Mouse (Mus musculus): ENCODE measurements around the gene Acvr1. TPM values are rescaled to one million over a fixed set of nuclear protein-coding genes. Genes with fewer than 3 reads are reported as not detected.

Acvr1 gene
- polyA plus RNA-seq, 1 experiment: 18.7 TPM

DNA sequence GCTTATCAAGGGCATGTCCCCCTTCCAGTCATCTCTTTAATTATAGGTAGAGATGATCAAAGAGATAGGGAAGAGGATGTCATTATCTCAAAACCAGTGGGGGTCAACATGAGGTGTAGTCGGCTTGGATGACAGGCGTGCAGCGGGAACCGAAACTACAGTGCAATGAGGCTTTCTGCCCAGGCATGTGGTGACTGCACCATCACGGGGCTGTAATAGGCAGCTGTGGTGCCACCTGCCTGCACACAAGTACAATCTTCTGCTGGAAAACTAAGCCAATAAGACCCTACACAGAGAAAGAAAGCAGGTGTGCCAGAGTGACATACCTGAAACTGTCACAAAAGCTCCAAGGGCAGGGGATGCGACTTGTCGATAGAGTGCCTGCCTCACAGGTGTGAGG lies 96.7 kb downstream of the Acvr1 start:
- 80% methylated on average over 7 of the region's 7 CpGs for WGBS
- no peak for DNase-seq
- no peak overlapping the region for H3K27ac ChIP-seq (ENCODE audit: insufficient read depth, low read length)
- no peak for TF ChIP-seq CTCF (IDR thresholded peaks at IDR 0.05; ENCODE audit: borderline replicate concordance, insufficient read depth, low read depth, low read length)
- TF ChIP-seq POLR2A (IDR thresholded peaks at IDR 0.05; ENCODE audit: borderline replicate concordance, insufficient read depth, low read length): no peak
- H3K4me3 ChIP-seq (replicated peaks; ENCODE audit: insufficient read depth, low read depth, low read length): no peak overlapping the region
- no peaks in the 10 kb centered on the region for H3K27me3 ChIP-seq (ENCODE audit: control insufficient read depth, insufficient read depth, low read length)
- no peaks in the 10 kb centered on the region for H3K4me1 ChIP-seq (ENCODE audit: control insufficient read depth, insufficient read depth, low read length)

DNA sequence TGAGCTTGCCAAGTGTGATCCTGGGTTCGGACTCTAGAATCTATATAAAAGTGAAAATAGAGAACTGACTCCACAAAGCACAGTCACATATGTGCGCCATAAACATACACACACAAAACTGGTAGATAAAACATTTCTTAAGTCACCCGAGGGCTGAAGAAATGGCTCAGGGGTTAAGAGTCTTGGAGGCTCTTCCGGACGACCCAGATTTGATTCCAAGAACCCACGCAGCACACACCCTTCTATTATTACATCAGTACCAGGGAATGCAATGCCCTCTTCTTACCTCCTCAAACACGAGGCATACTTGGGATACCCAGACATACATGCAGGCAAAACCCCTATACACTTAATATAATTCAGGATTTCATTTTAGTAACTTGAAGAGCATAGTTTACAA lies 97.1 kb downstream of the Acvr1 start, which contains the start of gene Gm17409:
Gene Gm17409, plus strand, starts transcription at position 301 of the 400 bp plus-strand sequence.
- DNase-seq: no peak
- TF ChIP-seq CTCF (IDR thresholded peaks at IDR 0.05; ENCODE audit: borderline replicate concordance, insufficient read depth, low read depth, low read length) (no peak), POLR2A (IDR thresholded peaks at IDR 0.05; ENCODE audit: borderline replicate concordance, insufficient read depth, low read length) (no peak)
- 77% methylated on average over 7 of the region's 7 CpGs for WGBS
- Histone ChIP-seq H3K27ac (ENCODE audit: insufficient read depth, low read length) (no peak within 1 kb of the TSS), H3K4me1 (ENCODE audit: control insufficient read depth, insufficient read depth, low read length) (no peaks in the 10 kb centered on the region), H3K27me3 (ENCODE audit: control insufficient read depth, insufficient read depth, low read length) (no peaks in the 10 kb centered on the region), H3K4me3 (replicated peaks; ENCODE audit: insufficient read depth, low read depth, low read length) (no peak within 1 kb of the TSS)

DNA sequence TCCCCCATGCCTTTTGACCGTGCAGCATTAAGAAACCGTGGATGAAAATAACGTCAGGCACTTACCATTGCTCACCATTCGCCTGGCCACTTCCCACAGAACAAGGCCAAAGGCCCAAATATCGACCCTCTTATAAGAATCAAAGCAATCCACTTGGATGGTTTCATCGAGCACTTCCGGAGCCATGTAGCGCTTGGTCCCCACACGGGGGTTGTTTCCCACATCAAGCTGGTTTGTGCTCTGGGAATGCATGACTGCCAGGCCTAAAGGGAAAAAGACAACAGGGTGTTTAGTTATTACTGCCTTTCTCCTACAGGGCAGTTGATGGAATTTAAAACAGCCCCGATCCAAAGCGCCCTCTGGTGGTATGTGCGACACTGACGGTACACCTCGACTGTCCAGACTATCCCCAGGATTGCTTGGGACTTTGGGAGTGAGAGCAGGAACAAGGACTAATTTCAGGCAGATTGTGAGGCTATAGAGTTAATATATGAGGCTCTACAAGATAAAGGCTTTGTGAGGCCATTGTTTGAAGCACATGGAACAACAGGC lies 108.1 kb downstream of the Acvr1 start:
- 81% methylated on average over 14 of the region's 14 CpGs for WGBS
- H3K4me1 ChIP-seq (ENCODE audit: control insufficient read depth, insufficient read depth, low read length): no peaks in the 10 kb centered on the region; the same call in 1 of the 2 replicates
- peak overlapping the region; percentile 28; the same call in 1 of the 2 replicates for H3K27ac ChIP-seq (ENCODE audit: insufficient read depth, low read length)

DNA sequence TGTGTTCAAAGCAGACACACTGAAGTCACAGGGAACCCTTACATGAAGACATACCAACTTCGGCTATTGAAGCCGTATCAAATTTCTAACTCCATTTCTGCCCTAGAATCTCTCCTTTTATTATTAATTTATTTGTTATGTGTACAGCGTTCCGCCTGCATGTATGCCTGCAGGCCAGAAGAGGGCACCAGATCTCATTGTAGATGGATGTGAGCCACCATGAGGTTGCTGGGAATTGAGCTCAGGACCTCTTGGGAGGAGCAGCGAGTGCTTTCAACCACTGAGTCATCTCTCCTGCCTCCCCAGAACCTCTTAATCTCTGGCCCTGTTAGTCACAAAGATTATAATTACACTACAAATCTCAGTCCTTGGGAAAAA lies 109.5 kb downstream of the Acvr1 start:
- no peaks in the 10 kb centered on the region; the same call in 1 of the 2 replicates for H3K4me1 ChIP-seq (ENCODE audit: control insufficient read depth, insufficient read depth, low read length)
- WGBS: 98% methylated on average over 5 of the region's 5 CpGs
- DNase-seq: no peak
- H3K27me3 ChIP-seq (ENCODE audit: control insufficient read depth, insufficient read depth, low read length): no peaks in the 10 kb centered on the region
- TF ChIP-seq POLR2A (IDR thresholded peaks at IDR 0.05; ENCODE audit: borderline replicate concordance, insufficient read depth, low read length) (no peak), CTCF (IDR thresholded peaks at IDR 0.05; ENCODE audit: borderline replicate concordance, insufficient read depth, low read depth, low read length) (peak; percentile 16; the same call in 1 of the 2 replicates)
- no peak overlapping the region for H3K27ac ChIP-seq (ENCODE audit: insufficient read depth, low read length)
- no peak overlapping the region for H3K4me3 ChIP-seq (replicated peaks; ENCODE audit: insufficient read depth, low read depth, low read length)

More for the DNA sequence above, 108.1 kb downstream of the Acvr1 start:
- peak; percentile 67 for TF ChIP-seq CTCF (IDR thresholded peaks at IDR 0.05; ENCODE audit: borderline replicate concordance, insufficient read depth, low read depth, low read length)
- no peak for TF ChIP-seq POLR2A (IDR thresholded peaks at IDR 0.05; ENCODE audit: borderline replicate concordance, insufficient read depth, low read length)
- H3K27me3 ChIP-seq (ENCODE audit: control insufficient read depth, insufficient read depth, low read length): no peaks in the 10 kb centered on the region
- no peak overlapping the region for H3K4me3 ChIP-seq (replicated peaks; ENCODE audit: insufficient read depth, low read depth, low read length)
- DNase-seq: peak; percentile 51 to 56

DNA sequence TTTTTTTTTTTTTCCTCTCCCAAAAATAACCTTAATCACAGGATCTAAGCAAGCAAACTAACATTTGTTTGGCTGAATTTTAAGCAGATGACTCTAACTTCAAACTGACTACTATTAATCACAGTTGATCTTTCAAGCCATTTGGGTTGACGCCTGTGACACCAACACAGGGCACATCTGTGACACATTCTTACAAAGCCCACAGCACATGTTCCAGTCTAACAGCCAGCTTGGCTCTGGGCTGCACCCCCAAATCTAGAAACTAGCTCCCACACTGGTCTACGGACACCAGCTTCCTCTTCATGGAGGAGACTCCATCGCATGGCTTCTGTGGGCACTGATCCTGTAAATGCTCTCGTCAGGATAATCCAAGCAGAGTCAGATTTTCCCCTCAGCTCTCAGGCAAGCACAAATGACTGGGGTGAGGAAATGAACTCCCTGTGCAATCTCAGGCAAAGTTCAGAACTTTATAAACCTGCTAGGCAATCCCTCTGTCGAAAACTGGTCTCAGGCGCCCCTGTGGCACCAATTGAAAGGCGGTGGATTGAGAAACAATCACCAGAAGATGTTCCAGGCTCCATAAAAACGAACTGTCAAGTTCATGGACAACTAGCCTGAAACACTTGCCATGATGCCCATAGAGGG lies 110.0 kb downstream of the Acvr1 start:
- no peaks in the 10 kb centered on the region; the same call in 1 of the 2 replicates for H3K4me1 ChIP-seq (ENCODE audit: control insufficient read depth, insufficient read depth, low read length)
- 91% methylated on average over 8 of the region's 8 CpGs for WGBS
- no peak overlapping the region for H3K27ac ChIP-seq (ENCODE audit: insufficient read depth, low read length)
- no peak overlapping the region for H3K4me3 ChIP-seq (replicated peaks; ENCODE audit: insufficient read depth, low read depth, low read length)
- H3K27me3 ChIP-seq (ENCODE audit: control insufficient read depth, insufficient read depth, low read length): no peaks in the 10 kb centered on the region
- TF ChIP-seq CTCF (IDR thresholded peaks at IDR 0.05; ENCODE audit: borderline replicate concordance, insufficient read depth, low read depth, low read length) (no peak), POLR2A (IDR thresholded peaks at IDR 0.05; ENCODE audit: borderline replicate concordance, insufficient read depth, low read length) (no peak)
- DNase-seq: no peak

DNA sequence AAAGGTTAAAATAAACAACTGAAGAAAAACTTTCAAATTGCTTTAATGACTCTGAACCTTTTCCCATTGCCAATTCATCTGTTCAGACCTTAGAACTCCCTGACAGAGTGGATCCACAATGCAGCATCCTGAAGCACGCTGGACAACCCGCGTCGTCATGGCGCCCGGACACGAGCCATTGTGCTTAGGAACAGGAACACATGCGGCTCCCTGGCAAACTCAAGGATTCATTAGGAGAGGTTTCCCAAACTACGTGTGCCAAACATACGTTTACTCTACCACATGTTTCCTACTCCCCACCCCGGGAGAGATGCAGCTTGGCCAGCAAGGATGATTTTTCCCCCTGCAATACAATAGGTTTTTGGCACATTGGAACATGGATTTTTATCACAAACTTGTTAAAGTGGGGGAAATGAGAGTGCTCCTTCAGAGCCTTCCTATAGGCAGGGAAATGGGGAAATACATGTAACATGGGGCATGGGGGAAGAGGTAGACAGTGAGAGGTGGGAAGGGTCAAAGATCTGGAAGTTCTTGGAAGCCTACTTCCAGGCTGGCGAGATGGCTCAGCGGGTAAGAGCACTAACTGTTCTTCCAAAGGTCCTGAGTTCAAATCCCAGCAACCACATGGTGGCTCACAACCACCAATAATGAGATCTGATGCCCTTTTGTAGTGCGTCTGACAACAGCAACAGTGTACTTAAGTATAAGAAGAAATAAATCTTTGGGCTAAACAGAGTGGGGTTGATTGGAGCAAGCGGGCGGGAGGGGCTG lies 112.7 kb downstream of the Acvr1 start:
- Histone ChIP-seq H3K27ac (ENCODE audit: insufficient read depth, low read length) (no peak overlapping the region), H3K4me1 (ENCODE audit: control insufficient read depth, insufficient read depth, low read length) (no peaks in the 10 kb centered on the region; the same call in 1 of the 2 replicates), H3K4me3 (replicated peaks; ENCODE audit: insufficient read depth, low read depth, low read length) (no peak overlapping the region), H3K27me3 (ENCODE audit: control insufficient read depth, insufficient read depth, low read length) (no peaks in the 10 kb centered on the region)
- 39% methylated on average over 16 of the region's 16 CpGs for WGBS
- TF ChIP-seq CTCF (IDR thresholded peaks at IDR 0.05; ENCODE audit: borderline replicate concordance, insufficient read depth, low read depth, low read length) (no peak), POLR2A (IDR thresholded peaks at IDR 0.05; ENCODE audit: borderline replicate concordance, insufficient read depth, low read length) (no peak)
- peak in 1 of 2 experiments; percentile 42 for DNase-seq

DNA sequence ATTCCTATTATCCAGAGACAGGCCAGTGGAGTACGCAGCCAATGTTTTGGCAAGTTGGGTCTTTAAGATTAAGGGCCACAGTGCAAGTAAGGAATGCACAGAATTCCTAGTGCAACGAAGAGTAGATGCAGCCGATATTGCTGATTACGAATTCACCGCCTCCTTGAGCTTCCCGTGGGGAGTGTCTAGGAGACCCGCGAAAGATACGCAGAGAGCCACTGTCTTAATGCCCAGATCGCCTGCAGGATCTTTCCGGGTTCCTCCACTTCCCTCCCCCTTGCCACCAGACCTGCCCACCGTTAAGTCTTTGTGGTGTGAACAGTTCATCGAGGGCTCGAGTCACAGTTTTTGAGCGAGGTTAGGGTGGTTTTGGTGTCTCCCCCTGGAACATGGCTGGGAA lies 120.0 kb downstream of the Acvr1 start:
- TF ChIP-seq POLR2A (IDR thresholded peaks at IDR 0.05; ENCODE audit: borderline replicate concordance, insufficient read depth, low read length): no peak
- TF ChIP-seq CTCF (IDR thresholded peaks at IDR 0.05; ENCODE audit: borderline replicate concordance, insufficient read depth, low read depth, low read length): no peak

More for the DNA sequence above, 120.0 kb downstream of the Acvr1 start:
- H3K4me3 ChIP-seq (replicated peaks; ENCODE audit: insufficient read depth, low read depth, low read length): no peak overlapping the region
- H3K4me1 ChIP-seq (ENCODE audit: control insufficient read depth, insufficient read depth, low read length): no peaks in the 10 kb centered on the region
- 98% methylated on average over 15 of the region's 15 CpGs for WGBS
- no peak for DNase-seq
- H3K27ac ChIP-seq (ENCODE audit: insufficient read depth, low read length): no peak overlapping the region
- H3K27me3 ChIP-seq (ENCODE audit: control insufficient read depth, insufficient read depth, low read length): no peaks in the 10 kb centered on the region
